Mouse (Mus musculus) layer of hippocampus, adult 6 months (tissue): ENCODE measurements around the gene Magea6. TPM values are rescaled to one million over a fixed set of nuclear protein-coding genes. Genes with fewer than 3 reads are reported as not detected.

Experiments used
- long read RNA-seq, 2 experiments: library from polyadenylated mRNA; unstranded; transcript quantifications; one replicate each; pipeline ENCODE4 v2.0.0; 2019 to 2020
- polyA plus RNA-seq: library from polyadenylated mRNA; unstranded; fragments of <200 nt; fragmentation: Nextera tagmentation; gene quantifications from 2 replicates; pipeline ENCODE4 v1.2.3, GENCODE M21; 2021

The Magea6 gene
- polyA plus RNA-seq, result not detected in 2 replicates
- long read RNA-seq, experiment 1, result 0 reads
- long read RNA-seq, experiment 2, result 0 reads

DNA sequence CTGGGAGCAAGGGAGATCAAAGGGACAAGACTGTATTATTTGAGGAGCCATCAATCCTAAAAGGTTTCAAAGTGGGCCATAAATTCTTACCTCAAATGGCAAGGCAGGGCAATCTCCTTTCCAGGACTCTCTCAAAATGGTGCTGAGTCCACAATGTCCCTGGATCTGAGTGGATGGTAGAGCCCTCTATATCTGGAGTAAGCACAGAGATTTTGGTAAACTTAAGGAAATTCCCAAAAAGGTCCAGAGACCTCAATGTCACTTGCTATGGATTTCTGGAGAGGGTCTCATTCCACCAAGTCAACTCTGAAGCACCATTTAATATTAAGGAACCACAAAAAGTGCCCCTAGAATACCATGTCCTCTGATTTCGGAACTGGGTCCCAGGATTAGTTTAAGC lies at the start of gene Magea6:
Gene Magea6 (minus strand): TSS at position 101 of the 400 bp plus-strand sequence.

GRCm38 (mm10) chrX:154949405-154949804 lies 13.6 kb upstream of the Magea6 start, which contains the start of gene Magea3:
Gene Magea3 (minus strand): TSS chrX:154949505.

GRCm38 (mm10) chrX:154890167-154890566 lies 45.6 kb downstream of the Magea6 start, which contains the start of gene Cldn34b1:
Gene Cldn34b1 (minus strand): TSS chrX:154890267.

Other genes with a start within 250 kb of the Magea6 start
- gene Cldn34b1, start 45.7 kb downstream of the Magea6 start, polyA plus RNA-seq, result not detected in 2 replicates
- gene Magea3, start 13.5 kb upstream of the Magea6 start, polyA plus RNA-seq, result not detected in 2 replicates
- gene Magea8, start 59.9 kb upstream of the Magea6 start, polyA plus RNA-seq, result not detected in 2 replicates
- not detected in 2 replicates for gene Magea5, start 127.2 kb upstream of the Magea6 start, polyA plus RNA-seq
- gene Magea1, start 153.8 kb upstream of the Magea6 start, polyA plus RNA-seq, result not detected in 2 replicates
- not detected in 2 replicates for gene Magea2, start 157.7 kb upstream of the Magea6 start, polyA plus RNA-seq
- gene Cldn34b2, start 192.4 kb upstream of the Magea6 start, polyA plus RNA-seq, result not detected in 2 replicates